Mouse (Mus musculus): ENCODE data around the gene Fam76a.

DNA sequence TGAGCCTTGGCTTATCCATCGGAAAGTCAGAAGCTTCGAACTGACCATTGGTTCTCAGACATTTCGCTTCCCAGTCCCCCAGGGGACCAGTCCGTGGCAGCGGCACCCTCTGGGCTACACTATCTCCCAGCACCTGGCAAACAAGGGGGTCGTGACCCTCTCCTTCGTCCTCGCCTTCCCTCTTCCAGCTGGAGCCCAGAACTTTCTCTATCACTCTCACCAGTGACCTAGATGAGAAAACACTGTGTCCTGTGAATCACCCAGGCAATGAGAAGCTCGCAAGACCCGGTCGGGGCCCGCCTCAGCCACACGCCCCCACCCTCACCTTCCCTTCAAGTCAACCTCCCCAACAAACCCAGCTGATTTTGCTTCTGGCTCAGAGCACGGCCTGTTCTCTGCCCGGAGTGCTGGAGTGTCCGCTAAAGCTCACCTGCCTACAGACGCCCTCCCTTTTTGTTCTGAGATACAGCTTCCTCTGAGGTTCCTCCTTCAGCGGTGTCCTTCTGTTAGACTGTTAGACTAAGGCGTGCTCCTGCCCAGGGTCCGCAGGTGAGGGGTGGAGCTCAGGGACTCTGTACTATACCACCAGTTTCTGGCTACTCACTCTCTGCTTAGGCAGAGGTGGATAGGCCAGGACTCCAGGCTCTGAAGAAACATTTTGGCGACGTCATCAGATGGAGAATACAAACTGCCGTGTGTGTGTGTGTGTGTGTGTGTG, 18.8 kb upstream of the Fam76a start:
- TF ChIP-seq POLR2A (IDR thresholded peaks at IDR 0.05; ENCODE audit: borderline replicate concordance, extremely low read depth, low read depth, low read length) = no peak
- TF ChIP-seq CTCF (IDR thresholded peaks at IDR 0.05; ENCODE audit: insufficient read depth, low read length) = no peak
